Mouse (Mus musculus) intestine, embryonic 14.5 days (tissue): ENCODE data around the gene C8a. TPM values are rescaled to one million over a fixed set of nuclear protein-coding genes. Genes with fewer than 3 reads are reported as not detected.

Source experiments
- ATAC-seq: fragments of 200-750 bp; cut with Nextera tagmentation; replicated peaks from 2 replicates; pipeline ENCODE4 v1.8.0; 2017; ENCODE audit warnings: low read depth, moderate number of reproducible peaks, moderate TSS enrichment, moderate library complexity; ENCODE audit not compliant: low FRiP score, low TSS enrichment
- DNase-seq: peaks from one replicate; pipeline ENCODE4 v3.0.0-alpha.2; 2018; ENCODE audit warnings: low spot score
- H3K27ac ChIP-seq: fragments of 300-500 bp; sonication (generic); 2 replicates; pipeline ENCODE4 v1.5.1; 2014; ENCODE audit warnings: low read depth, mild to moderate bottlenecking, control low read depth
- H3K27me3 ChIP-seq: fragments of 300-500 bp; sonication (generic); replicated peaks from 2 replicates; pipeline ENCODE4 v1.6.1; 2014; ENCODE audit warnings: low read length, control low read depth; ENCODE audit not compliant: control insufficient read depth, insufficient read depth
- H3K36me3 ChIP-seq: fragments of 300-500 bp; sonication (generic); 2 replicates; pipeline ENCODE4 v1.6.1; 2014; ENCODE audit warnings: low read length, control low read depth; ENCODE audit not compliant: control insufficient read depth, insufficient read depth
- H3K4me1 ChIP-seq: fragments of 300-500 bp; sonication (generic); replicated peaks from 2 replicates; pipeline ENCODE4 v1.6.1; 2014; ENCODE audit warnings: low read length, control low read depth, mixed read lengths; ENCODE audit not compliant: control insufficient read depth, insufficient read depth
- H3K4me2 ChIP-seq: fragments of 300-500 bp; sonication (generic); 2 replicates; pipeline ENCODE4 v1.6.1; 2014; ENCODE audit warnings: low read length
- H3K4me3 ChIP-seq: fragments of 300-500 bp; sonication (generic); 2 replicates; pipeline ENCODE4 v1.5.1; 2014; ENCODE audit warnings: low read depth, low read length, control low read depth, mixed read lengths
- H3K9ac ChIP-seq: fragments of 300-500 bp; sonication (generic); 2 replicates; pipeline ENCODE4 v1.6.1; 2014; ENCODE audit warnings: mild to moderate bottlenecking, low read length
- H3K9me3 ChIP-seq: fragments of 300-500 bp; sonication (generic); 2 replicates; pipeline ENCODE4 v1.6.1; 2016; ENCODE audit warnings: low read length, control low read depth; ENCODE audit not compliant: control insufficient read depth
- WGBS: fragments of 180-500 bp; shearing (Covaris S2); extraction: QIAGEN DNeasy Blood & Tissue Kit; methylation state at CpG from one replicate; pipeline ENCODE4 v1.1.7; 2014; 5-methylcytosine and 5-hydroxymethylcytosine counted together
- polyA plus RNA-seq: library from polyadenylated mRNA; unstranded; fragments of >200 nt; fragmentation: Nextera tagmentation; extraction: Ambion mirVana; gene quantifications from 2 replicates; pipeline ENCODE4 v1.2.1, GENCODE M21; 2014

C8a gene
- polyA plus RNA-seq, 1 experiment from 2014 or later, result 0.05 TPM

- no peaks in the 10 kb centered on the region for H3K9me3 ChIP-seq
- no peak for ATAC-seq
- no peak overlapping the region for H3K9ac ChIP-seq
- H3K27ac ChIP-seq, result no peak overlapping the region
- no peak for DNase-seq
- 74% methylated on average over 4 of the region's 4 CpGs for WGBS
- no peak overlapping the region for H3K4me2 ChIP-seq
- no peaks in the 10 kb centered on the region for H3K27me3 ChIP-seq
- no peak overlapping the region for H3K4me3 ChIP-seq
- H3K36me3 ChIP-seq, result no peaks in the 10 kb centered on the region
- H3K4me1 ChIP-seq, result no peaks in the 10 kb centered on the region
Measured at GRCm38 (mm10) chr4:104770331-104770730, 105.9 kb downstream of the C8a start.

- WGBS, result 92% methylated on average over 8 of the region's 8 CpGs
- no peaks in the 10 kb centered on the region for H3K9me3 ChIP-seq
- H3K4me1 ChIP-seq, result no peaks in the 10 kb centered on the region
- ATAC-seq (no peak), DNase-seq (no peak)
- H3K9ac ChIP-seq, result no peak overlapping the region
- no peak overlapping the region for H3K4me2 ChIP-seq
- H3K27me3 ChIP-seq, result no peaks in the 10 kb centered on the region
- H3K4me3 ChIP-seq, result no peak overlapping the region
- H3K36me3 ChIP-seq, result no peaks in the 10 kb centered on the region
- no peak overlapping the region for H3K27ac ChIP-seq
Measured at GRCm38 (mm10) chr4:104769602-104770001, 106.6 kb downstream of the C8a start.

- WGBS, result 82% methylated on average over 4 of the region's 4 CpGs
- no peaks in the 10 kb centered on the region for H3K9me3 ChIP-seq
- DNase-seq, result no peak
- no peak overlapping the region for H3K4me3 ChIP-seq
- H3K27ac ChIP-seq, result no peak overlapping the region
- no peak overlapping the region for H3K4me2 ChIP-seq
- no peaks in the 10 kb centered on the region for H3K27me3 ChIP-seq
- H3K9ac ChIP-seq, result no peak overlapping the region
- no peaks in the 10 kb centered on the region for H3K4me1 ChIP-seq
- ATAC-seq, result no peak
- no peaks in the 10 kb centered on the region for H3K36me3 ChIP-seq
Measured at GRCm38 (mm10) chr4:104768190-104768589, 108.0 kb downstream of the C8a start.

GRCm38 (mm10) chr4:104766065-104766464 is 110.1 kb downstream of the C8a start, which contains the start of gene C8b:
Gene C8b (plus strand): TSS chr4:104766317.
- Histone ChIP-seq H3K4me2 (no peak within 1 kb of the TSS), H3K4me3 (no peak within 1 kb of the TSS), H3K9me3 (no peaks in the 10 kb centered on the region), H3K4me1 (no peaks in the 10 kb centered on the region), H3K27ac (no peak within 1 kb of the TSS), H3K27me3 (no peaks in the 10 kb centered on the region), H3K9ac (no peak within 1 kb of the TSS), H3K36me3 (no peaks in the 10 kb centered on the region)
- WGBS, result 76% methylated on average over 8 of the region's 8 CpGs
- DNase-seq (no peak), ATAC-seq (no peak)

Other genes with a start within 250 kb of the C8a start
- gene C8b, start 110.1 kb downstream of the C8a start, polyA plus RNA-seq, result not detected in 2 replicates
- not detected in 2 replicates for gene Gm17662, start 19.1 kb downstream of the C8a start, polyA plus RNA-seq
- 0.05 TPM in 1 of 2 replicates, not detected in the other for gene Fyb2, start 37.1 kb upstream of the C8a start, polyA plus RNA-seq
- gene Prkaa2, start 233.5 kb upstream of the C8a start, polyA plus RNA-seq, result 2.9 and 3.3 TPM in 2 replicates